ENCODE assay signal across 9 mouse cellular contexts in genomic region chr11:109221209-109222007, GRCm38 (mm10).
DNase-seq lines count a peak whose midpoint lies in the region; ATAC-seq and TF ChIP-seq lines count a peak whose summit lies in the region.
"Had no signal": no experiment of that assay in that cellular context is flagged by ENCODE, and none has a peak within 500 bp of the region (broad histone marks: within the 10 kb centered on the region; RNA-seq: fewer than 3 reads in every experiment).

No protein-coding gene starts in this region.

- H3K36me3 ChIP-seq in kidney, adult 2 months (ENCODE audit: control insufficient read depth, insufficient read depth, low read length) = no peaks in the 10 kb centered on the region
- H3K36me3 ChIP-seq in embryonic facial prominence, embryonic 14.5 days (ENCODE audit: control insufficient read depth, insufficient read depth, low read length) = no peaks in the 10 kb centered on the region

- no peak overlapping the region for H3K4me3 ChIP-seq in kidney, adult 2 months (ENCODE audit: insufficient read depth, low read depth, low read length)
- no peak overlapping the region for H3K4me3 ChIP-seq in embryonic facial prominence, embryonic 14.5 days (ENCODE audit: low read depth, low read length)

- no peaks in the 10 kb centered on the region for H3K9me3 ChIP-seq in embryonic facial prominence, embryonic 14.5 days (ENCODE audit: control insufficient read depth, low read length)

- WGBS in kidney, adult 2 months = 51% methylated on average over 4 of the region's 4 CpGs
- 32% methylated on average over 4 of the region's 4 CpGs for WGBS in embryonic facial prominence, embryonic 14.5 days

- no peak overlapping the region for H3K27ac ChIP-seq in kidney, adult 2 months (ENCODE audit: insufficient read depth, low read depth, low read length)
- H3K27ac ChIP-seq in embryonic facial prominence, embryonic 14.5 days (replicated peaks; ENCODE audit: low read depth, low read length) = no peak overlapping the region

- no peak overlapping the region for H3K4me2 ChIP-seq in embryonic facial prominence, embryonic 14.5 days (ENCODE audit: low read depth, low read length)

- no peak for TF ChIP-seq POLR2A in kidney, adult 2 months (IDR thresholded peaks at IDR 0.05; ENCODE audit: low read depth, low read length)

- H3K4me1 ChIP-seq in kidney, adult 2 months (ENCODE audit: control insufficient read depth, insufficient read depth, low read length) = no peaks in the 10 kb centered on the region
- peaks cover 2% of the 10 kb centered on the region; the same call in 1 of the 2 replicates for H3K4me1 ChIP-seq in embryonic facial prominence, embryonic 14.5 days (ENCODE audit: control insufficient read depth, insufficient read depth, low read length)

- no peak overlapping the region for H3K9ac ChIP-seq in embryonic facial prominence, embryonic 14.5 days (ENCODE audit: low read depth, low read length)

- peak; percentile 21; the same call in 1 of the 2 replicates for TF ChIP-seq CTCF in kidney, adult 2 months (conservative IDR thresholded peaks at IDR 0.05; ENCODE audit: insufficient read depth, insufficient read length, low read depth, low read length)

- ATAC-seq in embryonic facial prominence, embryonic 14.5 days (ENCODE audit: low read depth) = peak; percentile 62; the same call in 1 of the 2 replicates

- H3K27me3 ChIP-seq in kidney, adult 2 months (replicated peaks; ENCODE audit: control insufficient read depth, insufficient read depth, low read length) = no peaks in the 10 kb centered on the region
- no peaks in the 10 kb centered on the region for H3K27me3 ChIP-seq in embryonic facial prominence, embryonic 14.5 days (replicated peaks; ENCODE audit: control insufficient read depth, insufficient read depth, low read length)

- DNase-seq in kidney, adult 2 months = no peak
- DNase-seq in kidney, postnatal 25 days = no peak
- peak; percentile 2 for DNase-seq in ovary, postnatal 10 days (ENCODE audit: low spot score)
- no peak for DNase-seq in ovary, adult 18-20 months (ENCODE audit: low spot score)
- peak; percentile 68 for DNase-seq in embryonic facial prominence, embryonic 14.5 days (ENCODE audit: low spot score)
- DNase-seq in retina, postnatal 1 day = peak; percentile 62
- no peak for DNase-seq in adrenal gland, postnatal 10 days
- DNase-seq: heart, adult 18-20 months; layer of hippocampus, adult 9-11 months had no signal

Comparison
In these comparisons a context has a peak if more than half of its experiments do, and no peak if none do; other contexts are left out.
1. DNase-seq: peak in ovary, postnatal 10 days (single experiment), embryonic facial prominence, embryonic 14.5 days (single experiment) and retina, postnatal 1 day (single experiment); none in kidney, adult 2 months (single experiment), kidney, postnatal 25 days (0 of 2), ovary, adult 18-20 months (single experiment) and adrenal gland, postnatal 10 days (single experiment).